8 mouse cellular contexts compared by ENCODE assay signal in genomic region chr7:49786618-49787382, GRCm38 (mm10). TPM values are rescaled to one million over a fixed set of nuclear protein-coding genes. Genes with fewer than 3 reads are reported as not detected.
DNase-seq lines count a peak whose midpoint lies in the region; ATAC-seq lines count a peak whose summit lies in the region.
"Had no signal": no experiment of that assay in that cellular context is flagged by ENCODE, and none has a peak within 500 bp of the region (broad histone marks: within the 10 kb centered on the region; RNA-seq: fewer than 3 reads in every experiment).

No protein-coding gene starts in this region.

- 58% methylated on average over 12 of the region's 12 CpGs for WGBS in limb, embryonic 10.5 days
- 48% methylated on average over 12 of the region's 12 CpGs for WGBS in neural tube, embryonic 14.5 days

- H3K9me3 ChIP-seq in limb, embryonic 10.5 days (replicated peaks), result no peaks in the 10 kb centered on the region
- no peaks in the 10 kb centered on the region for H3K9me3 ChIP-seq in neural tube, embryonic 14.5 days (ENCODE audit: control insufficient read depth, low read length)
- H3K9me3 ChIP-seq: megakaryocyte, embryonic 14.5 days had no signal

- ATAC-seq in neural tube, embryonic 14.5 days (ENCODE audit: low read depth), result peak; percentile 87

- no peak overlapping the region for H3K9ac ChIP-seq in neural tube, embryonic 14.5 days (replicated peaks; ENCODE audit: low read depth, low read length)

- no peaks in the 10 kb centered on the region for H3K4me1 ChIP-seq in limb, embryonic 10.5 days
- H3K4me1 ChIP-seq in neural tube, embryonic 14.5 days (ENCODE audit: control insufficient read depth, insufficient read depth, low read length), result no peaks in the 10 kb centered on the region

- H3K36me3 ChIP-seq in limb, embryonic 10.5 days, result peaks cover 85% of the 10 kb centered on the region
- peaks cover 2% of the 10 kb centered on the region for H3K36me3 ChIP-seq in neural tube, embryonic 14.5 days (ENCODE audit: control insufficient read depth, insufficient read depth, low read length)

- peak; percentile 42 for DNase-seq in ovary, postnatal 14 days (ENCODE audit: low spot score)
- DNase-seq in ovary, postnatal 10 days (ENCODE audit: low spot score), result no peak
- peak; percentile 84 for DNase-seq in ZHBTc4 (ENCODE audit: low read depth, low spot score)
- peak; percentile 61 to 79 for DNase-seq in cerebellum, postnatal 4 days (ENCODE audit: low spot score in 2 of 2)
- peak; percentile 68 for DNase-seq in heart, postnatal 4 days
- DNase-seq in limb, embryonic 10.5 days (ENCODE audit: low spot score), result peak; percentile 81

- H3K27ac ChIP-seq in limb, embryonic 10.5 days, result no peak overlapping the region
- no peak overlapping the region for H3K27ac ChIP-seq in neural tube, embryonic 14.5 days (ENCODE audit: low read depth, low read length)

- H3K27me3 ChIP-seq in limb, embryonic 10.5 days (ENCODE audit: low read depth, poor library complexity, severe bottlenecking), result no peaks in the 10 kb centered on the region
- no peaks in the 10 kb centered on the region for H3K27me3 ChIP-seq in neural tube, embryonic 14.5 days (ENCODE audit: control insufficient read depth, insufficient read depth, low read length)
- H3K27me3 ChIP-seq: megakaryocyte, embryonic 14.5 days had no signal

- H3K4me3 ChIP-seq in limb, embryonic 10.5 days, result no peak overlapping the region
- no peak overlapping the region for H3K4me3 ChIP-seq in neural tube, embryonic 14.5 days (ENCODE audit: low read depth, low read length)
- H3K4me3 ChIP-seq: megakaryocyte, embryonic 14.5 days had no signal

- no peak overlapping the region for H3K4me2 ChIP-seq in neural tube, embryonic 14.5 days (ENCODE audit: low read depth, low read length)

RNA-seq across cellular contexts. Expression of gene Prmt3, which starts 8.7 kb away (rescaled TPM):
- total RNA-seq in heart, postnatal 4 days (2021), result 10 to 100 TPM; 21.9 to 22.2 TPM
- 61.2 and 67.7 TPM in 2 replicates for polyA plus RNA-seq in limb, embryonic 10.5 days (2016; fragmentation: Nextera tagmentation; extraction: Ambion mirVana)
- 53.2 and 56.3 TPM in 2 replicates for polyA plus RNA-seq in neural tube, embryonic 14.5 days (2014; fragmentation: Nextera tagmentation; extraction: Ambion mirVana)

RNA-seq across cellular contexts. Expression of gene Htatip2, which starts 27.9 kb away (rescaled TPM):
- total RNA-seq in heart, postnatal 4 days (2021), result 1 to 10 TPM; 5.5 to 6.1 TPM
- polyA plus RNA-seq in limb, embryonic 10.5 days (2016; fragmentation: Nextera tagmentation; extraction: Ambion mirVana), result 2.7 and 4.1 TPM in 2 replicates
- polyA plus RNA-seq in neural tube, embryonic 14.5 days (2014; fragmentation: Nextera tagmentation; extraction: Ambion mirVana), result 2.7 and 3.8 TPM in 2 replicates
